Mouse (Mus musculus) spleen, postnatal 10 days (tissue): ENCODE measurements around the gene Rnf111.
"Not testable (repeated sequence)": the region's sequence is repeated elsewhere in the genome, so short reads cannot be mapped to it uniquely, and the experiment has no call there.

Experiments used
- DNase-seq, 2 experiments: peaks; one replicate each; pipeline ENCODE4 v3.0.0; 2021 to 2022; ENCODE audit warnings: low spot score in 2 of 2

The Rnf111 gene

DNA sequence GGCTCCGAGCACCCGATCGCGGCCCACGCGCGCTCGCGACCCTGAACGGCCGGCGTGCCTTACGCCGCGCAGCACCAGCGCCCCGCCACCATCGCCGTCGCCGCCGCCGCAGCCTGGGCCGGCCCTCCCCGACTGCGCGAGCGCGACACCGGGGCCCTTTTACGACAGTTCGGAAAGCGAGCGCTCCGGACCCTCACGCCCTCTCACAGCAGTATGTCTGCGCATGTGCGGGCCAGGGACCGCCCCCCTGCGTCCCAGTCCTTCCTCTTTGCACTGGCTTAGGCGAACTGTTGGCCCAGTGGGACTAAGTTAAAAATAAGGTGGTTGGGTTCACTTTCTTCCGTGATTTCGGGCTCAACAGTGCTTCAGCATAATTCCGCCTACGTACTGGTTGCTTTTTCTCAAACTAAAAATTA is at the start of gene Rnf111:
Gene Rnf111, minus strand, starts transcription at position 100 of the 416 bp plus-strand sequence.
- DNase-seq = peak; percentile 96 to 99

DNA sequence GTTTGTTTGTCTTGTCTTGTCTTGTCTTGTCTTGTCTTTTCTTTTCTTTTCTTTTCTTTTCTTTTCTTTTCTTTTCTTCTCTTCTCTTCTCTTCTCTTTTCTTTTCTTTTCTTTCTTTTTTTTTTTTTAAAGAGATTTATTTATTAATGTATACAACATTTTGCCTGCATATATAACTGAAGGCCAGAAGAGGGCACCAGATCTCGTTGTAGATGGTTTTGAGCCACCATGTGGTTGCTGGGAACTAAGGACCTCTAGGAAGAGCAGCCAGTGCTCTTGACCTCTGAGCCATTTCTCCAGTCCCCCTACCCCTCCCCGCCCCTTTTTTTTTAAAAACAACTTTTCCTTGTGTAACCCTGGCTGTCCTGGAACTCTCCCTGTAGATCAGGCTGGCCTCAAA is 48.7 kb upstream of the Rnf111 start:
- not testable (repeated sequence) for DNase-seq

DNA sequence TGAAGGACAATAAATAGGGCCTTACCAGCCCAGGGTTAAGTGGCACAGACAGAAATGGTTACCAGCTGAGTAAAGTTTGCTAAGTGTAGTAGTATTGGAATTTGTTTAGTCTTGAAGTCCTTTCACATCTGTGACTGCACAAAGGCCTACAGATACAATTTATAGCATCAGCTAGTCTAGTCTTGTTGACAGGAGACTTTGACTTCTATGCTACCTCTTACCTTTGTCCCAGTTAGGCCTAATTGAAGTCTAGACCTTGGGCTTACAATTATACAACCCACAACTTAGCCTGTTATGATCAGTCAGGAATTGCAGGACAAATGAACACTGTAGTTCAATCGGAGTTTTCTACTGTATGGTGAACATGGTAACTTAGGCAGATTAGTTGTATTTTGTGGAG is 48.0 kb upstream of the Rnf111 start:
- no peak for DNase-seq

DNA sequence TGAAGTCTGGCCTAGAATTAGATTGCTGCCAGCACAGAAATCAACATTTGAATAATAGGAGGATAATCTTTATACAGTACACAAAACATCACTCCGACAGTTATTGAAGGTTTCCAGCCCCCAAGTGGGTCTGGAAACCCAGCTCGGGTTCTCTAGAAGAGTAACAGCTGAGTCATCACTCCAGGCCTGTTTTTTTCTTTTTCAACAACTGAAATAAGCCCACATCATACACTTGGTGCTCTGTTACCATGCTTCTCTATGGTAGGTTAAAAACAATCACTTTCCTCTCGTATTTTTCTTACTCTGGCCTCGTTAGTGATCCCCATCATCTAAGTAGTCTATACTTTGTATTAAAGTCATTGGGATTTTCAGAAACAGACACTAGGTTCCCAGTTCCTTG is 44.8 kb upstream of the Rnf111 start:
- no peak for DNase-seq

DNA sequence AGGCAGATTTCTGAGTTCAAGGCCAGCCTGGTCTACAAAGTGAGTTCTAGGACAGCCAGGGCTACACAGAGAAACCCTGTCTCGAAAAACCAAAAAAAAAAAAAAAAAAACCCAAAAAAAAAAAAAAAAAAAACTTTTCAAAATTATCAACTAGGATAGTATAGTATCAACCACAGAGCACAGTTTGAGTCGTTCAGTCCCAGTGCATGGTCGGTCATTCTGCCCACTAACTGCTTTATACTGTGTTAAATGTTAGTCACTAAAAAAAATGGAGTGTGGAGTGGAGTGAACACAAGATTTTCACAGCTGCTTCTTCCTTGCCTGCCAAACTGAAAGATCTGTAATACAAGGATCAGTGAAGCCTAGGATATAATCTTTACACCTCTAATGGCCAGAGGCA is 43.1 kb upstream of the Rnf111 start:
- DNase-seq = not testable (repeated sequence)

DNA sequence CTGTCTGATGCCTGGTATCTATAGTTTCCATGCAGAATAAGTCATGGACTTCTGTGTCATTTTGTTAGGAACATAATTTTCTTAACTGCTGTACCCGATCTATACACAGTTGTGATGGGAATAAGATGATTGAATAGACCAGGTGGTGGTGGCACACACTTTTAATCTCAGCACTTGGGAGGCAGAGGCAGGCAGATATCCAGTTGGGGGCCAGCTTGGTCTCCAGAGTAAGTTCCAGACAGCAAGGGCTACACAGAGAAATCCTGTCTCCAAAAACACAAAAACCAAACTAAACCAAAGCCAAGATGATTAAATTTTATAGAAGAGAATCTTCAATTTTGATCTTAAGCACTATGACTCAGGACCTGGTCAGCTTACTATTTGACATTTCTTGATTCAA is 41.3 kb upstream of the Rnf111 start:
- DNase-seq = no peak

DNA sequence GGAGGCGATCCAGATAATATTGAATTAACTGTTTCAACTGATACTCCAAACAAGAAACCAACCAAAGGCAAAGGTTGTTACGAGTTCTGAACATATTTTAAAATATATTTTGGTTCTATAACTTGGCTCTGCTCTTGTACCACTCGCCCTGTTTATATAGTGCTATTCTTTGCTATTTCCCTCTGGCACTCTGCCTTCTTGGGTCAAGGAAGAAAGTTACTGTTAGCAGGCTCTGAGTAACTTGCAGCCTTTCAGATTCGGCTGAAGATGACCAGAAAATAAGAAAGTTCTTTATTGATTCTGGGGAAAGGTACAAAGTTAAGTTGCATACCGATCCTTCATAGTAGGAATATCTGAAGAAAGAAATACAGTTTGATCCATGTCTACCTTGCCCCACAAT is 40.5 kb upstream of the Rnf111 start:
- no peak for DNase-seq

DNA sequence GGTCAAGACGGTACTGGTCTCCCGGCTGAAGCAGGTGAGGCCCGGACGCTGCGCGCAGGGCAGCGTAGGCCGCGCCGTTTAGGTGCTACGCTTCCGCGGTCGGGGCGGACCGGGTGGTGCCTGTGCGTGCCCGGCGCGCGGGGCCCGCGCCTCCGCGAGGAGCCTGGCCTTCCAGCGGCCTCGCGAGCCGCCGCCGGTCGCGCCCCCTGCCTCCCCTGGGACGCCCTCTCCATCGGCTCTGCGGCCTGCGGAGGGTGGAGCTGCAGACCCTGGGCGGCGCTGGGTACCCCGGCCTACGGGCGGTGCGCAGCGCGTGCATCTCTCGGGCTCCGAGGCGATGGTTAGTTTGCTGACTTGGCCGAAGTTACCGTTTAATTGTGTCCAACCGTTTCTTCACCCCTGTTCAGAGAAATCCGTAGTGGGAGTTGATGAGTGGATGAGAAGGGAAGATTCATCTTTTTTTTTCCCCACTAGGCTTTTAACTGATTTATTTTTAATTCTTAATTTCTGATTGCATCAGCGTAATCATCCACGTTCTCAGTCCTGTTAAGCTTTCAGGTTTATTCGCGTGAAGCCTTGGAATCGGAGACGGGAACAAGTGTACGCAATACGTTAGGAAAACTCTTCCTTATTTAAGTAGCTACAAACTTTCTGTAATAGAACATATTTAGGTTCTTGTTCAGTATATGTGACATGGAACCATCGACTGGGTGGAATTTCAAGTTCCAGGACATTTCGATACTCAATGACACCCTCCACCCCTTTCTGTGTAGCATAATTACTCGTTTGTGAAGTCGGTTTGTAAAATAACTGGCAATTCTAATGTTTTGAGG is 39.7 kb upstream of the Rnf111 start:
- DNase-seq = no peak

DNA sequence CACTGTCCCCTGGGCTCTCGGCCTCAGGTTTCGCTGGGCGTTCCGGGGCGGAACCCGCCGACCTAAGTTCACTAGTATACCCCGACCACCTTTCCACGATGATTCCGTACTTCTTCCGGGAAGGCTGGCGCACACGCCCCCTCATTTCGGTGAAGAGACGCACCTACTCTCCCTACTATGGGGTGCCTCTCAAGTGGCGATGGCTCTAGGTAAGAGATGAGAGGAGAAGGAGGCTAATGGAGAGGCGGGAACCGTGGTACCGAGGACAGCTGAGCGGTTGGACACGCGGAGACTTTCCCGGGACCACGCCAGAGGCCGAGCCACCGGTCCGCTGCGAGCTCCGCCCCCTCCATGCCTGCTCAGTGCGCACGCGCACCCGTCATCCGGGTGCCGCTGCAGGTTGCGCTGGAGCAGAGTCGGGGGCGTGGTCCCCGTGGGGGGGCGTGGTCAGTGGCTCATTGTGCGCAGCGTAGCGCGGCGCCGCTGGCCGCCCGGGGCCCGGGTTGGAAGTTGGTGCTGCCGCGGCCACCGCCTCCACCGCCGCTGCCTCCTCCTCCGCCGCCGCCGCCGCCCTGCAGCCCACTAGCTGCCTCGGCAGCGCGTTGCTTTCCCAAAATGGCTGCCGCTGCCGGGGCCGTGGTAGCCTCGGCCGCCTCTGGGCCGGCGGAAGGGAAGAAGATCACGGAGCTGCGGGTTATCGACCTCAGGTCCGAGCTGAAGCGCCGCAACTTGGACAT is 38.9 kb upstream of the Rnf111 start, which contains the start of gene Sltm:
Gene Sltm, plus strand, starts transcription at position 450 of the 737 bp plus-strand sequence.
- DNase-seq = peak; percentile 100

DNA sequence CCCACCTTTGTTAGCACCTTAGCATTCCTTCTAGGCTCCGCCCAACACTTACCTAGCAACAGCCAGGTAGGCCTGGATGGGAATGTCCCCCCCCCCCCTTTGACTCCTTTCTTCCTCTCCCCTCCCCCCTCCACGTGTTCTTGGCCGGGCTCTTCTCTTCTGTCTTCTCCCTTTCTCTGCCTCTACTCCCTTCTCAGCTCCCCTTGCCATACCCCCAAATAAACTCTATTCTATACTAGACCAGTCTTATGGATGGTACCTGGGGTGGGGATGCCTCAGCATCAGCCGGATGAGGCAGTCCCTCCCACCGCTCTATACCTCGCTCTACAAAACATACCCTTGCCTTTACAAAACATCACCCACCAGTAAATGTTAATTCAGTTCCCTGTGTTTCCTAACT is 38.1 kb upstream of the Rnf111 start:
- no peak for DNase-seq

DNA sequence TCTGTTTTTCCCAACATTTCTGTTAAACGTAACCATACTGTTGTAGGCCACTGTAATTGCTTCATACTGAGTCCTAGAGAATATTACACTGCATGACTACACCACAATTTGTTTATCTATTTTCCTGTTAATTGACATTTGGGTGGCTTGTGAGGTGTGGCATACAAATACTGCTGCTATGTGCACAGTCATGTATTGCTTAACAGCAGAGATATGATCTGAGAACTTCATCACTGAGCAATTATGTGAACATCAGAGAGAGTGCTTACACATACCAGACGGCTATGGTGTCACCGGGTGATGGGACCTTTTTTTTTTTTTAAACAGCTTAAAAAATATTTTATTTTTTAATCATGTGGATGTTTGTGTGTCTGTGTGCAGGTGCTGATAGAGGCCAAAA is 29.8 kb upstream of the Rnf111 start:
- DNase-seq = no peak

DNA sequence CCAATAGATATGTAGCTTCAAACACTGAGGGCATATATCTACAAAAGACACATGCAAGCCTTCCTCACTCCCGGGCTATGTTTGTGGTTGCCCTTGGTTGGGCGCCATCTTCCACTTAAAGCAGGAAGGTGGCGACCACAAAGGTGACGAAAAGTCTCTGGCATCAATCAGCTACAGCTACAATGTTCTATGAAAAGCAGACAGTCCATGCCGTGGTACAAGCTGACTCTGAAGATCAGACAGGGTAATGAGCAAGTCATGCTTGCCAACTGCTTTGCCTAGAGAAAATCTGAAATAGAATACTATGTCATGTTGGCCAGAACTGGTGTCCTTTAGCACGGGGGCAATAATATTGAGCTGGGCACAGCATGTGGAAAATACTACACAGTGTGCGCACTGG is 20.8 kb upstream of the Rnf111 start:
- DNase-seq = no peak

DNA sequence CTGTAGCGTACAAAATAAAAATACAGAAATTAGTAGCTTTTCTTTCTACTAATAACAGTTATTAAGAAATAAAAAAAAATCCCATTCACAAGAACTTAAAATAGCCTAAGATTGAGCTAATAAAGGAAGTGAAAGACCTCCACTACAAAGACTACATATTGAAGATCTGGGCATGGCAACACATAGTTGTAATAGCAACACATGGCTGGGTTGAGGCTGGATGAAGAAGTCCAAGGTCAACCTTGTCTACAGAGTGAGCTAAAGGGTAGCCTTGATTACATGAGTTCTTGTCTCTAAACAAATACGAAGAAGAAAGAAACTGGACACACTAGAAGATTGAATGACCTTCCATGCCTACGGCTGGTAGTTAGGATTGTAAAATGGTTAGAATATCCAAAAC is 20.3 kb upstream of the Rnf111 start:
- no peak for DNase-seq

DNA sequence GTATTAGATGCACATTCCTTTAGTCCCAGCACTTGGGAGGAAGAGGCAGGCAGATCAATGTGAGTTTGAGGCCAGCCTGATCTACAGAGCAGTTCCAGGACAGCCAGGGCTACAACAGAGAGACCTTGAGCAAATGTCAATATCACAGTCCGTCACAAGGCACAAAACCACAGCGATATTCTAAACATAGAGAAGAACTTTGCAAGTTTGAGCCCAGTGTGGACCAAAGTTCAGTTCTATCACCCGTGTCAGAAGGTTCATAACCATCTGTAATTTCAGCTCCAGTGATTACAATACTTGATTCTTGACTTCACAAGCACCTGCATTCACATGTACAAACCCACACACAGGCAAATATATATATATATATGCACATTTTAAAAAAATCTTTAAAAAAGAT is 17.1 kb upstream of the Rnf111 start:
- DNase-seq = no peak

DNA sequence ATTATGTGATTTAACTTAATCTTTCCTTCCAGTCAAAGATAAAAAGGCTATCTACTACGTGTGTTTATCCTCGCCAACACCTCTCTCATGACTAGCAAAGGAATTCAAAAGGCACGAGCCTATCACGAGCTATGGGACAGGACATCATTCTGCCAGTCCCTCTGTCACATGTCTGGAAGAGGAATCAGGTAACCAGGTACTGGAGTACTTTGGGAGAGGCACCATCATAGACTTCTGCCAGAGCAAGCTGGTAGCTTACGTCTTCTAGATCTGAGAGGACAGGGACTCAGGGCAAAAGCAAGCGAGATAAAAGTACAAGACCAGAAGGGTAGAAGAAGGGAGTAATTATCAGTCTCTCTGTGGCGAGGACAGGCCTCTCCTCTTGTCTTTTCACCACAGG is 8.2 kb upstream of the Rnf111 start:
- DNase-seq = no peak

DNA sequence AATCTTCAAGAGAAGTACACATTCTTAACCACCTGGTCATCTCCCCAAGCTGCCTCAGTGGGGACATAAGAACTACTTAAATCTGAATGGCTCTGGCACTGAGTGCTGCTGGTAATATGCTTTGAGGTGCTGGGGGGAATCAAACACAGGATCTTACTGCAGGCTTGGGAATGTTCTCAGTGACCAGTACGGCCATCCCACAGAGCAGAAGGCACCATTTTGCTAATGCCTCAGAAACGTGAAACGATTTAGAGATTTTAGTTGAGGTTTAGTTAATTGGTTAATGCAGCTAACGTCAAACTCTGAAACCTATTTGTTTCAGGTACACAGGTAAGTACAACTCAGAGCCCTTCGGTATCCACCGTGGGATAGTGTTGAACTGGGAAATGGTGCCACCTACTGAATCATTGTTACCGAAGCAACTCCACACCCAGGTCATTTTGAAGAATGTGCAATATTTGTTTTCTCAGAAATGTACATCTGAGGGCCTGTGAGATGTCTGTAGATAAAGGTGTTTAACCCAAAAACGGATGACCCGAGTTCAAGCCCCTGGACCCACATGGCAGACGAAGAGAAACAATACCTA is 7.6 kb upstream of the Rnf111 start:
- DNase-seq = no peak

DNA sequence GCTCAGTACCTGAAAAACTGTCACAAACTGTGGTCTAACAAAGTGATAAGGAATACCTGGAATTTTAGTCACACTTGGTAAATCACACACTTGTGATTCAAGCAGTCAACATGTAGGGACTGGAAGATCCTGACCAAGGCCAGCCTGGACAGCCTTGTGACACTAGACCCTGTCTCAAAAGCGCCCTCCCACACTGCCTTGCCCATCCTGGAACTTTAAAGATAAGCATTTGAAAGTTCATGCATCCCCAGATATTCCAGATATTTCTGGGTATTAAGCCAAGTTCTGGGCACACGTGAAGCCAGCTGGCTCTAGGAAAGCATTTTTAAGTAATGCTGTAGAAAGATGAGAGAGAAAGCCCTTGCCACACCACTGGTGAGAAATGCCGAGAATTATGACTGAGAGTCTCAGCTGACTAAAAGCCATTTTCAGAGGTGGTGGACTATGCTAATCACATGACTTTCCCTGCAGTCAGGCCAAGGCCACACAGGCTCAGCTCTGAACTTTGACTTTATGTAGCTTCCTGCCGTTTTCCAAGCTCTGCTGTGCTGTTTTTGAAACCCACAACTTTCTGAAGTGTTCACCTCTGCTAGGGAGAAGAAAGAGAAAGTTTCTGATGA is 6.5 kb upstream of the Rnf111 start:
- DNase-seq = no peak

DNA sequence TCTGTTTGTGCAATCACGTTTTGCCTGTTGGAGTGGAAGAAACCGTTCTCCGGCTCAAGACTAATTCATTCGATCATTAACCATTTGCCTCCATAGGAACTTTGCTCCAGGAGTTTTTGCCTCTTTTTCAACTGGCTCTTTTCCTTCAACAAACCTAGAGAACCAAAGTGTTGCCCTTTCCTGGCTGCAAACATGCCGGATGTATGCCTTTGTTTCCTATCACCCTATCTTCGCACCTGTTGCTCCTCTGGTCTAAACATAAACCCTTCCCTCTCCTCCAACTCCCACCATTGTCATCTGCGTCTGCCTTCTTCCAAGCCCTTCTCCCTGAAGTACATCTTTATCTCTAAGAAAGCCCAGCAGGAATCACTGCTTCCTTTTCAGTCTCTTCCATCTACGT is 3.3 kb upstream of the Rnf111 start:
- DNase-seq = no peak

DNA sequence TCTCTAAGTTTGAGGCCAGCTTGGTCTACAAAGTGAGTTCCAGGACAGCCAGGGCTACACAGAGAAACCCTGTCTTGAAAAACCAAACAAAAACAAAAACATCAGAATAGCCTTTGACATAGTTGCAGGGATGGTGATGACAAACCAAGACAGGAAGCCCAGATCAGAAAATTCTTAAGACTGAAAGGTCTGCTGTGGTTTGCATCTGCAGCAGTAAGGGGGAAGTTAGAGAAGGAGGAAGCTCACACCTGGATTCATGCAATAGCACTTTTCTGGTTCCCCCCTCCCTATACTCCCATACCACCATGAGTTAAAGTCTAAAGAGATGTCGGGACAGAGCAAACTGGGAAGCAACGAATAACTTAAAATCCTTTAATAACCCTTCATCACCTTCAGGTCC is 2.7 kb upstream of the Rnf111 start:
- DNase-seq = no peak

DNA sequence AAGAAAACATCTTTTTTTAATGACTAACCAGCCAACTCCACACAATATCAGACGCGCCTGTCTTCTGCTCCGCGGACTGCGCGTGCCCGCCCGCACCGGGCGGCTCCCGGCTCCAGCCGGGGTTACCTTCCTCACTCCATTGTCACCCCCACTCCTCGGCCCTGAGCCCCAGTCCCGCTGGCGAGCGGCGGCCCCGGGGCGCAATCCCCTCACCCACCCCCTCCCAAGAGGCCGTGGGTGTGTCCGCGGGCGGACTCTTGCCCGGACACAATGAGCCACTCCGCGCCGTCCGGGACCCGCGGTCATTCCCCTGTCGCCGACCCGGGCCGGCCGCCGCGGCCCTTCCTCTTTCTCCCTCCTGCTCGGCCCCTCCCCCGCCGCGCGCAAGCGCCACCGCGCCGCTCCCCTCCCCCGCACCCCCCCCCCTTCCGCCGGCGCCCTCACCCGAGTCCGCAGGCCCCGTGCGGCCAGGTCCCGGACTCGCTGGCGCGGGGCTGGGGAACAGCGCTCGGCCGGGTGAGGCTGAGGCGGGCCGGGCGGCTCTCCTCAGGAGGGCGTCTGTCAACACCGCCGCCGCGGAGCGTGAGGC is 416 bp downstream of the Rnf111 start:
- DNase-seq = peak; percentile 77 to 78

DNA sequence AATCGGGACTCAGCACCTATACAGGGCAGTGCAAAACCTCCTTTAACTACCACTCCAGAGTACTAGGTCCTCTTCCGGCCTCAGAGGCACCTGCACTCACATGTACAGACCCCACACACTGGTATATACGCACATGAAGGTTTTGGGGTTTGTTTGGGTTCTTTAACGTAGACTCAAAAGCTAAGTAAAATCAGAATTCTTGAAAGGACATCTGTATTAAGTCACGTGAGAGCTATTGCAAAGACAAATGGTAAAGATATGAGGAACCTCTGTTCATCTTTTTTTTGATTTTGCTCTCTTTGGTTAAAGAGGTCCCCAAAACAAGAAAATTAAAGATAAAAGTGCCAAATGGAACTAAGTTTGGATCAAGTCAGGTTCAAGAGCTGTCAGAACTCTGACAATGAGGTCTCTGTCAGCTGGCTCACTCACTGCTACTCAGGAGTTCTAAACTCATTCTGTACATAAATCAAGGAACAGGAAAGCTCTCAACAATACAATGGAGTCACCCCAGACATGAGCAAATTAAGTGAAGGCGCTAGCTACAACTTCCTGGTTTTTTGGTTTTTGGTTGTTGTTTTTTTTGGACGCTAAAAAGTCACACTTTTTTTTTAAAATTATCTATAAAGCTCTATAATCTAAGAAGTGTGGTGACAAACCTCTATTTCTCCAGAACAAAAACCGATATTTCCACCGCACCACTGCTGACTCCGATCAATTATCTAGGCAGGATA is 1.1 kb downstream of the Rnf111 start:
- no peak for DNase-seq
